Mouse (Mus musculus): Measurements from ENCODE around the gene Gp9.

The Gp9 gene

GRCm38 (mm10) chr6:87787108-87787890, 9.4 kb downstream of the Gp9 start:
- DNase-seq (ENCODE audit: low read depth, low spot score), result no peak

- no peak for DNase-seq (ENCODE audit: low read depth, low spot score)
Measured at GRCm38 (mm10) chr6:87788266-87788895, 10.5 kb downstream of the Gp9 start.

- no peak for DNase-seq (ENCODE audit: low read depth, low spot score)
Measured at GRCm38 (mm10) chr6:87788896-87789587, 11.2 kb downstream of the Gp9 start.

GRCm38 (mm10) chr6:87789791-87790190, 11.9 kb downstream of the Gp9 start:
- no peak for DNase-seq (ENCODE audit: low read depth, low spot score)

GRCm38 (mm10) chr6:87790779-87791480, 13.1 kb downstream of the Gp9 start:
- no peak for DNase-seq (ENCODE audit: low read depth, low spot score)

- no peak for DNase-seq (ENCODE audit: low read depth, low spot score)
Measured at GRCm38 (mm10) chr6:87791826-87792225, 14.0 kb downstream of the Gp9 start.

GRCm38 (mm10) chr6:87793821-87794510, 16.1 kb downstream of the Gp9 start:
- DNase-seq (ENCODE audit: low read depth, low spot score), result no peak

- DNase-seq (ENCODE audit: low read depth, low spot score), result no peak
Measured at GRCm38 (mm10) chr6:87795385-87796150, 17.7 kb downstream of the Gp9 start.

- DNase-seq (ENCODE audit: low read depth, low spot score), result no peak
Measured at GRCm38 (mm10) chr6:87796251-87796880, 18.5 kb downstream of the Gp9 start.

- no peak for DNase-seq (ENCODE audit: low read depth, low spot score)
Measured at GRCm38 (mm10) chr6:87797321-87797720, 19.4 kb downstream of the Gp9 start.

GRCm38 (mm10) chr6:87799576-87799975, 21.7 kb downstream of the Gp9 start:
- DNase-seq (ENCODE audit: low read depth, low spot score), result no peak

GRCm38 (mm10) chr6:87802462-87802861, 24.6 kb downstream of the Gp9 start:
- DNase-seq (ENCODE audit: low read depth, low spot score), result no peak

- DNase-seq (ENCODE audit: low read depth, low spot score), result no peak
Measured at GRCm38 (mm10) chr6:87804036-87804435, 26.2 kb downstream of the Gp9 start.

- DNase-seq (ENCODE audit: low read depth, low spot score), result no peak
Measured at GRCm38 (mm10) chr6:87804886-87805285, 27.0 kb downstream of the Gp9 start.

- no peak for DNase-seq (ENCODE audit: low read depth, low spot score)
Measured at GRCm38 (mm10) chr6:87805448-87805847, 27.6 kb downstream of the Gp9 start.

- no peak for DNase-seq (ENCODE audit: low read depth, low spot score)
Measured at GRCm38 (mm10) chr6:87806028-87806427, 28.2 kb downstream of the Gp9 start.

- no peak for DNase-seq (ENCODE audit: low read depth, low spot score)
Measured at GRCm38 (mm10) chr6:87806857-87807256, 29.0 kb downstream of the Gp9 start.

- DNase-seq (ENCODE audit: low read depth, low spot score), result no peak
Measured at GRCm38 (mm10) chr6:87807735-87808440, 30.0 kb downstream of the Gp9 start.

GRCm38 (mm10) chr6:87808521-87808920, 30.6 kb downstream of the Gp9 start:
- DNase-seq (ENCODE audit: low read depth, low spot score), result no peak

GRCm38 (mm10) chr6:87809144-87809543, 31.3 kb downstream of the Gp9 start:
- DNase-seq (ENCODE audit: low read depth, low spot score), result no peak
